Mouse (Mus musculus) hindbrain, postnatal 0 days (tissue): ENCODE results near the gene Tbca. TPM values are rescaled to one million over a fixed set of nuclear protein-coding genes. Genes with fewer than 3 reads are reported as not detected.

Source experiments
- ATAC-seq: fragments of 200-750 bp; cut with Nextera tagmentation; 2 replicates; pipeline ENCODE4 v1.8.0; 2017; ENCODE audit warnings: mild to moderate bottlenecking, moderate TSS enrichment, moderate library complexity
- DNase-seq: peaks from one replicate; pipeline ENCODE4 v3.0.0-alpha.2; 2015; ENCODE audit warnings: low spot score
- H3K27ac ChIP-seq: fragments of 300-500 bp; sonication (generic); 2 replicates; pipeline ENCODE4 v1.5.1; 2014; ENCODE audit warnings: mild to moderate bottlenecking
- H3K27me3 ChIP-seq: fragments of 300-500 bp; sonication (generic); 2 replicates; pipeline ENCODE4 v1.6.1; 2014; ENCODE audit warnings: low read length, mixed read lengths; ENCODE audit not compliant: insufficient read depth
- H3K36me3 ChIP-seq: fragments of 300-500 bp; sonication (generic); 2 replicates; pipeline ENCODE4 v1.6.1; 2014; ENCODE audit warnings: low read length, mixed read lengths; ENCODE audit not compliant: insufficient read depth
- H3K4me1 ChIP-seq: fragments of 300-500 bp; sonication (generic); 2 replicates; pipeline ENCODE4 v1.6.1; 2014; ENCODE audit warnings: antibody characterized with exemption, low read length, mixed read lengths; ENCODE audit not compliant: insufficient read depth
- H3K4me2 ChIP-seq: fragments of 300-500 bp; sonication (generic); 2 replicates; pipeline ENCODE4 v1.6.1; 2014; ENCODE audit warnings: low read depth, mild to moderate bottlenecking, low read length, moderate library complexity, mixed read lengths
- H3K4me3 ChIP-seq: fragments of 300-500 bp; sonication (generic); 2 replicates; pipeline ENCODE4 v1.5.1; 2014; ENCODE audit warnings: low read length
- H3K9ac ChIP-seq: fragments of 300-500 bp; sonication (generic); replicated peaks from 2 replicates; pipeline ENCODE4 v1.6.1; 2014; ENCODE audit warnings: mild to moderate bottlenecking, low read length, moderate library complexity, mixed read lengths
- H3K9me3 ChIP-seq: fragments of 300-500 bp; sonication (generic); 2 replicates; pipeline ENCODE4 v1.6.1; 2016; ENCODE audit warnings: low read length, mixed read lengths
- CTCF ChIP-seq: IDR thresholded peaks from 2 replicates; pipeline ENCODE4 v1.5.1; 2016; ENCODE audit warnings: antibody characterized with exemption, control low read depth, low read depth
- WGBS: fragments of 180-500 bp; shearing (Covaris S2); extraction: QIAGEN DNeasy Blood & Tissue Kit; methylation state at CpG from one replicate; pipeline ENCODE4 v1.1.7; 2014; 5-methylcytosine and 5-hydroxymethylcytosine counted together
- polyA plus RNA-seq: library from polyadenylated mRNA; unstranded; fragments of >200 nt; fragmentation: Nextera tagmentation; extraction: Ambion mirVana; gene quantifications from 2 replicates; pipeline ENCODE4 v1.2.1, GENCODE M21; 2015
- total RNA-seq: library from RNA; depleted of rRNA; stranded (reverse); fragments of >200 nt; gene quantifications from 2 replicates; pipeline ENCODE4 v1.2.3, GENCODE M21; 2014

Gene Tbca
- total and polyA plus RNA-seq, 2 experiments from 2014 or later, result 127 to 349 TPM

DNA sequence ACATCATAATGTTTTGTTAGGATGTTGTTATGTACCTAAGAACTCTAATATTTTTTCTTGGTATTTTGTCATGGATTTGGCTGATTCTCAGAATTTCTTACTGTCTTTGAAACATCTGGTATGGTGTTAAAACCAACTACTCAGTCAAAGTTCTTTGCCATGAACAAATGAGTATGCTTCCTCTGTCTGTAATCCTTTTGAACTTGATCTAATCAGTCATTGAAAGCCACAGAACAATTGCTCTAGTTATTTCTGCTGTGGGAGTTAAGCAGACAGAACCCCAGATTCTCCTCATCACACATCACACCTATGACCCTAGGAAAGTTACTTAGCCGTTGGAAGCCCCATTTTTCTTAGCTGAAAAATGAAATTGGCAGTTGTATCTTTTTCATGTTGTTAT lies 6.0 kb downstream of the Tbca start:
- no peak overlapping the region for H3K9ac ChIP-seq
- TF ChIP-seq CTCF, result no peak

DNA sequence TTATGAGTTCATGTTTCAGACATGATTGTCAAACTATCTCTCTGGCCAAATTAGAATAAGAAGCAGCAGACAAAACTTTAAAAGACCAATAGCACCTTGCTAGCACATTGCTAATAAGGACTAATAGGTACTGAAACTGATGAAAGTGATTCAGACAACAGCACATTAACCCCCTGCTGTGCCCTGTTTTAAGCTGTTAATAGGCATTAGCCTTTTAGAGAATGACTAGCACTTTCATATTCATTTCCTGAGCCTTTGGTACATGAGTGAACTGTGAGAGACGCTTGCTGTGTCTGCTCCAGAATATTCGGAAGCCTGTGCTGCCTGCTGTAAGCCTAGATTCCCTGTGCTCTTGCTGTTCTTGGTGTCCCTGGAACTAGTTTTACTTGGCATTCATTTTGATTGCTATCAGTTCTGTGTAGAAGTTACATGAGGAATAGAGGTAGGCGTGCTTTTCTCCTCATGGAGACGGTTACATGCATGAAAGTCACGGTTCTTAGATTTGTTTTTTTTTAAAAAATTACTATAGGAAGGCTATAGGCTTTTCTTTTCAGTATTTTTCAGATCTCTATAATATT lies 14.9 kb downstream of the Tbca start:
- H3K27ac ChIP-seq, result no peak overlapping the region
- H3K4me2 ChIP-seq, result no peak overlapping the region
- H3K9me3 ChIP-seq, result no peaks in the 10 kb centered on the region
- no peaks in the 10 kb centered on the region for H3K36me3 ChIP-seq
- WGBS, result 66% methylated on average over 5 of the region's 5 CpGs
- 0 out of 2 replicates have a peak, but pooled peaks cover 4% of the 10 kb centered on the region for H3K4me1 ChIP-seq
- no peak overlapping the region for H3K9ac ChIP-seq
- H3K27me3 ChIP-seq, result no peaks in the 10 kb centered on the region
- TF ChIP-seq CTCF, result no peak
- DNase-seq (peak; percentile 41), ATAC-seq (no peak)
- no peak overlapping the region for H3K4me3 ChIP-seq

More for the DNA sequence above, 6.0 kb downstream of the Tbca start:
- H3K27me3 ChIP-seq, result no peaks in the 10 kb centered on the region
- no peaks in the 10 kb centered on the region for H3K9me3 ChIP-seq
- no peaks in the 10 kb centered on the region for H3K36me3 ChIP-seq
- ATAC-seq (no peak), DNase-seq (no peak)
- no peak overlapping the region for H3K4me3 ChIP-seq
- WGBS, result 76% methylated on average over 1 of the region's 1 CpGs
- H3K27ac ChIP-seq, result no peak overlapping the region
- peaks cover 5% of the 10 kb centered on the region; the same call in 1 of the 2 replicates for H3K4me1 ChIP-seq
- H3K4me2 ChIP-seq, result no peak overlapping the region

GRCm38 (mm10) chr13:94806315-94807179 lies 17.8 kb downstream of the Tbca start:
- Histone ChIP-seq H3K27ac (no peak overlapping the region), H3K36me3 (no peaks in the 10 kb centered on the region), H3K4me1 (0 out of 2 replicates have a peak, but pooled peaks cover 4% of the 10 kb centered on the region), H3K9ac (no peak overlapping the region), H3K4me3 (no peak overlapping the region), H3K4me2 (no peak overlapping the region), H3K27me3 (no peaks in the 10 kb centered on the region), H3K9me3 (no peaks in the 10 kb centered on the region)
- DNase-seq, result no peak
- no peak for TF ChIP-seq CTCF
- WGBS, result 40% methylated on average over 9 of the region's 9 CpGs
- ATAC-seq, result no peak

GRCm38 (mm10) chr13:94808596-94808995 lies 19.9 kb downstream of the Tbca start:
- ATAC-seq, result no peak

GRCm38 (mm10) chr13:94809724-94810123 lies 21.0 kb downstream of the Tbca start:
- Histone ChIP-seq H3K27ac (no peak overlapping the region), H3K4me1 (no peaks in the 10 kb centered on the region), H3K9me3 (no peaks in the 10 kb centered on the region), H3K9ac (no peak overlapping the region), H3K4me2 (no peak overlapping the region), H3K4me3 (no peak overlapping the region), H3K36me3 (no peaks in the 10 kb centered on the region), H3K27me3 (no peaks in the 10 kb centered on the region)
- DNase-seq, result no peak
- WGBS, result 69% methylated on average over 1 of the region's 1 CpGs
- ATAC-seq, result no peak
- 0 out of 2 replicates have a peak, but pooled peaks have one; percentile 7 for TF ChIP-seq CTCF

More at GRCm38 (mm10) chr13:94808596-94808995, 19.9 kb downstream of the Tbca start:
- Histone ChIP-seq H3K27ac (no peak overlapping the region), H3K4me2 (no peak overlapping the region), H3K9me3 (no peaks in the 10 kb centered on the region), H3K27me3 (no peaks in the 10 kb centered on the region), H3K36me3 (no peaks in the 10 kb centered on the region), H3K4me3 (no peak overlapping the region), H3K4me1 (no peaks in the 10 kb centered on the region), H3K9ac (no peak overlapping the region)
- TF ChIP-seq CTCF, result no peak
- DNase-seq, result no peak

GRCm38 (mm10) chr13:94811451-94811850 lies 22.7 kb downstream of the Tbca start:
- no peak overlapping the region for H3K27ac ChIP-seq
- ATAC-seq (no peak), DNase-seq (no peak)
- no peak overlapping the region for H3K4me2 ChIP-seq
- H3K9me3 ChIP-seq, result no peaks in the 10 kb centered on the region
- no peak overlapping the region for H3K4me3 ChIP-seq
- H3K36me3 ChIP-seq, result no peaks in the 10 kb centered on the region
- no peak overlapping the region for H3K9ac ChIP-seq
- 95% methylated on average over 1 of the region's 1 CpGs for WGBS
- TF ChIP-seq CTCF, result no peak
- no peaks in the 10 kb centered on the region for H3K4me1 ChIP-seq
- H3K27me3 ChIP-seq, result no peaks in the 10 kb centered on the region

DNA sequence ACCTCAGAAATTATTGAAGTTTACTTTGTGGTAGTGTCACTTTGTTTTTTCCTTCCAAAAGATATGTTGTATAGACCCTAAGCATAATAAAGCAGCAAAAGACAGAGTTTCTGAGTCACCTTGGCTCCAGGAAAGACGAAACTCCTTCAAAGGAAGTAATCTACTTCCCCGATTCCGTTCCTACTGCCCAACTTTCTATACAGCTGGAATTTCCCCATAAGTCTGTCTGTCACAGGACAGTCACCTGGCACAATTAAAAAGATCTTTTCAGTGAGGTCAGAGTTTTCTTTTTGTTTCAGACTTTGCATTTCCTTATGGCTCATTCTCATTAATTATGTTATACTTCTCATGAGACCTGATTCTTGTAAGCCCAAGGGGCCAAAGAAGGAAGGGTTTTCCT lies 25.1 kb downstream of the Tbca start:
- Histone ChIP-seq H3K4me3 (no peak overlapping the region), H3K36me3 (no peaks in the 10 kb centered on the region), H3K9me3 (no peaks in the 10 kb centered on the region), H3K4me1 (no peaks in the 10 kb centered on the region), H3K4me2 (no peak overlapping the region), H3K27ac (no peak overlapping the region), H3K9ac (no peak overlapping the region), H3K27me3 (no peaks in the 10 kb centered on the region)
- DNase-seq (no peak), ATAC-seq (no peak)
- WGBS, result 89% methylated on average over 3 of the region's 3 CpGs
- no peak for TF ChIP-seq CTCF
